Mouse (Mus musculus): Measurements from ENCODE around the gene Muc13.

Gene Muc13

DNA sequence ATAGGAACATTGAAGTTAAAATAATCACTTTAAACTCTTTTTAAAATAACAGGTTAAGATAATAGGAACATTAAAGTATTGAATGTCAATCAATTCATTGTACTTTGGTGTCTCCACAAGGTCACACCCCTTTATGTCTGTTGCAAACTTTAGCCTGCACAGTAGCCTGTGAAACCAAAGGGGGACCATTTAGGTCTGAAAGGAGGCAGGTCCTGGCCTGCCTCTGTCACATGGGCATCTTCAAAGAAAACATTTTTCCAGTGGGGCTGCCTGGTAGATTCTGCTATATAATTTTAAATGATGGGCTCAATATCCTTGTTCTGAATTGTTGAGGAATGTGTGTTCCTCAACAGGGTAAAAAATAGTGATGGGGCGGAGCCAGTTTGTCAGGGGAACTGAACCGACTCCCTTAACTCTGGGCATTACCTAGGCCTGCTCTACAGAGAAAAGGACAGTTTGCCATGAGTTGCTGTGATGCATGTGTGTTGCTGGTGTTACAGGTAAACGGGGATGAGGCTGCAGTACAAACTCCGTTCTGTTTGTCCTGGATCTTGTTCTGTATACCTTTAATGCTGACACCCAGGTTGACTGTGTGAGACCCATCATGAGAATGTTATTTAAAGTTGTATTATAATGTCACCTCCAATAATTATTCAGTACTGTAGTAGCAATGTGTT is 22.9 kb upstream of the Muc13 start:
- no peak for DNase-seq

DNA sequence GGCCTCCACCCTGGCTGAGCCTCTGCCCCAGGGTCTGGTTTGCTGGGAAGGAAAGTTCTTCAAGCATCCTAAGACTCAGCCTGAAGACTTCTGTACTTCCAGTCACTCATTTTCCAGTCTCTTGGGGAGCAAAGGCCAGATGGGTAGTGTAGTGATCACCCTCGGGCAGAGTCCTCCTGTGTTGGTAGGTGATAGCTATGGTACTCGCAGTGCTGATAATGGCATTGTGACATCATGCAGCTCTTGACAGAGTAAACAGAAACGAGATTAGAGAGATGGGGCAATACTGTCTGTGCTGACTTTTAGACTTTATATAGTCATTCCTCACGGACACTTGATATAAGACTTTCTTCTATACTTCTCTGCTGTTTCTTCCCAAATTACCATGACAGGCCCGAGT is 21.0 kb upstream of the Muc13 start:
- no peak for DNase-seq

DNA sequence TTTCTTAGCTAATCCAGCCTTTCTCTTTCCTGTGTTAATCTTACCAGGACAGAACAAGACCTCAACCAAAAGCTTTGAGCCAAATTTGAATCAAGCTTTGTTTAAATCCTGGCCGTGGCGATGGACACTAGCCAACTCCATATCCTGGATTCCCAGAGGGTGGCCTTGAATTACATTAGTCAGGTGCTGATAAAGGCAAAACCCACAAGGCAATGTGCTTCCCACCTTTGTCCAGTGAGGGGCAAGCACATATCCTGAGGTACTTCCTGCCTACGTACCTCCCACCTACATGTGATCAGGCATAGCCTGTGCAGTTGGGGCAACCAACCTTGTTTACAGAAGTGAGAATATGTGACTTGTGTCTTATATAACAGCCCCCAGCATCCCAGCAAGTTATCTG is 18.9 kb upstream of the Muc13 start:
- DNase-seq: no peak

- DNase-seq: no peak
Observed at GRCm38 (mm10) chr16:33775733-33776335, 18.0 kb upstream of the Muc13 start.

- no peak for DNase-seq
Observed at GRCm38 (mm10) chr16:33776766-33777529, 16.9 kb upstream of the Muc13 start.

- no peak for DNase-seq
Observed at GRCm38 (mm10) chr16:33777607-33778006, 16.2 kb upstream of the Muc13 start.

DNA sequence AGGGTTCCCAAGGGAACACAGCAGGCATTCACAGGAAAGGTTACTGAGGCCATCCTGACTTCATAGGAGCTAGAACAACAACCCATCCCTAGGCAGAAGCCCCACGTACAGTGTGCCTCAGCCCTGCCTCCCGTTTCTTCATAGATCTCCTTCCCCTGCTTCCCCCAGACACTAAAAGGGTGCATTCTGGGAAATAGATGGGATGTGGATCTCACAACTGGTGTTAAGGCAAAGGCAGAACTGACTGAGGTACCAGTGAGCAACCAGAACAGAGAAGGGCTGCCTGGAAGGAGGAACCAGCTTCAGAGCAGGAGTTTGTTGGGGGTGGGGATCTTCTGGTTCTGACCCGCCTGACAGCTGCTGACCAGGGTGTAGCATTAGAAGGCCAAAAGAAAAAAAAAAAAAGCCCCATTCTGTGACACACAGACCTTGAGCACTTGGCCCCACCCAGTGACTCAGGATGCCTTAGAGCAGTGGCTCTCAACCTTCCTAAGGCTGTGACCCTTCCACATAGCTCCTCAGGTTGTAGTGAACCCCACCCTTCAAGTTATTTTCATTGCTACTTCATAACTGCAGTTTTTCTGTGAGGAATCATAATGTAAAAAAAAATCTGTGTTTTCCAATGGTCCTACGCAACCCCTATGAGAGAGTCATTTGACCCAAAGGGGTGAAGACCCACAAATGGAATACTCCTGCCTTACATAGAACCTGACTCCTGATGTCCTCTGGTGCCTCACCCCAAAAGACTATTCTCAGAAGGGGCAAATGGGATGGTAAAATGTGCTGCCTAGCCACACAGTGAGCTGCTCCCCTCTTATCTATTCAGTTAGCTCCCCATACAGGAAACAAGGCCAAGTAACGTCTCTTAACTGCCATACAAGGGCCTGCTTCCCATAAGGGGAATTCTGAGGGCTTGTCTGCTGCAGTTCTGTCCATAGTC is 11.8 kb upstream of the Muc13 start:
- no peak for DNase-seq

DNA sequence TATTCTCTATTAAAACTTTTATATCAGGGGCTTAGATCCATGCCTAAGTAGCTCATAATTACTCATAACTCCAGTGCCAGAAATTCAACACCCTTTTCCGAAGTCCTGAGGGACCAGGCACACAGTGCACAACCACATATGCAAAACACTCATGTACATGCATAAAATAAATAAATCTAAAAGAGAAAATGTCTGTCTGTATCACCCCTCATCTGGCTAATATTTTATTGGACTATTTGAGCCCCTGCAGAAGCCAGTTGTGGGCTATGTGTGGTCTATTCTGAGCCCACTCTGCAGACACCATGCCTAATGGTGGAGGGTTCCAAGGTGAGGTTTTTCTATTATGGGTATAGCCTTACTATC is 11.1 kb upstream of the Muc13 start:
- no peak for DNase-seq

DNA sequence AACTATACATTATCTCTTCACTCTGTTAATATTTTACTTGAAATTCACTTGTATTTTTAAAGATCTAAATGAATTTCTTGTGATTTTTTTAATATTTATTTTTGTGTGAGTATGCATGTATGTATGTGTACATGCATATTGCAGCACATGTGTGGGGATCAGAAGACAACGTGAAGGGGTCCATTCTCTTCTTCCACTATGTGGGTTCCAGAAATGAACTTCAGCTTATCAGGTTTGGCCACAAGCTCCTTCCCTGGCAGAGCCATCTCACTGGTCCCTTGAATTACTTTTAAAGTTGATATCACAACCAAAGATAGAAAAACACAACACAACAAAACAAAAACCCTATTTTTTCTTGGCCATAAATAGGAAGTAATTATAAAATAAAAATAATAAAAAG is 9.3 kb upstream of the Muc13 start:
- no peak for DNase-seq

GRCm38 (mm10) chr16:33785092-33785704 is 8.6 kb upstream of the Muc13 start:
- no peak for DNase-seq

DNA sequence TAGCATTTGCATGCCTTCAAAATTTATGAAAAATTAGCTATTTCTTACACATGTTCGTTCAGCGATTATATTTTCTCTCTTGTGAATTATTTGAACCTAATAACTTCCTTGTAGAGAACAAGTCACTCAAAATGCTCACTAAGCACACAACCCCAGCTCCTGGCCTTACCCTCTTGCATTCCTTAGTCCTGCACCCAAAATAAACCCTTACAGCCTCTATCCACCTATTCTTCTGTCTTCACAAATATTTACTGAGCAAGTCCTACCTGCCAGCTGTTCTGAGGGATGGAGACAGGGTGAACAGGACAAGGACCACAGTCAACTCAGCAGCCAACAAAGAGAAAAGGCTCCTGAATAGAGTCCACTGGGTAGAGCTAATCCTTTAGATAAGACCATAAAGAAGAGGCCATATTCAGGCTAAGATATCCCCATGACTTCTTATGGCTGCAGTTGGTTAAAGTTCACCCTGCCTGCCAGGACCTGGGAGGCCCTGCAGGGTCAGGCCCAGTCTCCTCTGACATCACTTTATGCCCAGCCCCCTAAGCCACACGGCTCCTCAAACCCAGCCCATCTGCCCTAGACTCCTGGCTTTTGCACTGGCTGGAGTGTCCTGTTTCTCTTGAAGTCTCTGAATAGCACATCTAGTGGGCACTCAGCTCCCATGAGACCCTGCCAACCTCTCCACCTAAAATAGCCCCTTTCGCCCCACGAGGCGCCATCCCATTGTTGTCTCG is 7.0 kb upstream of the Muc13 start:
- DNase-seq: no peak

GRCm38 (mm10) chr16:33795106-33795505 is 1.3 kb downstream of the Muc13 start:
- DNase-seq: no peak

GRCm38 (mm10) chr16:33795887-33796286 is 2.0 kb downstream of the Muc13 start:
- no peak for DNase-seq

- no peak for DNase-seq
Observed at GRCm38 (mm10) chr16:33796756-33797155, 2.9 kb downstream of the Muc13 start.

GRCm38 (mm10) chr16:33797860-33798259 is 4.0 kb downstream of the Muc13 start:
- peak; percentile 15 for DNase-seq

- DNase-seq: no peak
Observed at GRCm38 (mm10) chr16:33810002-33810401, 16.2 kb downstream of the Muc13 start.

- DNase-seq: no peak
Observed at GRCm38 (mm10) chr16:33818413-33819165, 24.8 kb downstream of the Muc13 start.

DNA sequence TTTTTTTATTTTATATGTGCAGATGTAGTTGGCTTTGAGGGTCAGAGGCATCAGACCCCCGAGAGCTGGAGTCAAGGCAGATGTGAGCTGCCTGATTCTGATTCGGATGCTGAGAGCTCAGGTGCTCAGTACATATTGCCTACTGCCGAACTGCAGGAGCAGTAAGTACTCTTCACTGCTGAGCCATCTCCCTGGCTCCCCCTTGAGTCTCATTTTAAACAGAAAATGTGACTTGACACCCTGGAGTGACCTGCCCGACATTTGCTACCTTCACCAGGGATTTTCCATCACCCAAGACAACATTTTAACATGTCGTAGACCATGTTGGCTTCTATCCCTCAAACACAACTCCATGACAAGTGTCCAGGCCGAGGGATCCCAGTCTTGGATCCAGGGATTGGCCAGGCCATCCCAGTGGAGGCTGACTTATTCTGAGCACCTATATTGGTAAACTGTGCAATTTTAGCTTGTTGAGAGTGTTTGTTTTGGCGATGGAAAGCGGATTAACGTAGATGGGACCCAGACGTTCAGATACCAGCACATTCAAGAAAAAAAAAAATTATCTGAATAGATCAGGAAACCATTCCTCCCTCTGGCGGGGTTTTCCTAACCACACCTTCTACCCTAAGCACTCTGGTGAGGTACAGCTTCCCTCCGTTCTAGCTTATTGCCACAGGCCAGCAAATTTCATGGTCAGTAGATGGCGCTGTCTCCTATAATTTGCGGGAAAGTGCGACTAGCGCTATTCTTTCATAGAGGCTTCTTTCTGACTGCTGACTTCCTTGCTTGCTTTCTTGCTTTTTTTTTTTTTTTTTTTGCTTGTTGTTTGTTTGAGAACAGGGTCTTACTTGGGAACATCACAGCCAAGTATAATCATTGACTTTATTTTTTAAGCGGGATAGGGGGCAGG is 26.7 kb downstream of the Muc13 start:
- peak; percentile 74 for DNase-seq

- no peak for DNase-seq
Observed at GRCm38 (mm10) chr16:33824603-33825002, 30.8 kb downstream of the Muc13 start.

DNA sequence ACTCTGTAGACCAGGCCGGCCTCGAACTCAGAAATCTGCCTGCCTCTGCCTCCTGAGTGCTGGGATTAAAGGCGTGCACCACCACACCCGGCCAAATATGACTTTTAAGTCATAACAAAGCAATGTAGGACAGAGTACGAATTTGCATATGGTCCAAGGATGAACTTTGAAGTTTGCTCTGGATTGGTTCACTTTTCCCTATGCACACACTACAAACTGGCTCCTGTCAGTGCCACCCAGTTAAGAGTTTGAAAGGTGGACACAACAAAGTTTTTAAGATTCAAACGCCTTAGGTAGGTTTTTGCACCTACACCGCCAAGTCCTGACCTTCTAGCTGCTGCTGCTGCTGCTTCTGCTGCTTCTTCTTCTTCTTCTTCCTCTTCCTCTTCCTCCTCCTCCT is 34.7 kb downstream of the Muc13 start:
- no peak for DNase-seq

All from kidney, adult 11 months (tissue).